Mouse (Mus musculus): Measurements from ENCODE around the gene B4gat1. TPM values are rescaled to one million over a fixed set of nuclear protein-coding genes. Genes with fewer than 3 reads are reported as not detected.
A peak's percentile ranks its signal among the peaks of the same experiment; 100 is the strongest.
"Not testable (repeated sequence)": the region's sequence is repeated elsewhere in the genome, so short reads cannot be mapped to it uniquely, and the experiment has no call there.

B4gat1 gene
- polyA plus RNA-seq, 1 experiment from 2014 or later, result 78.8 TPM

GRCm38 (mm10) chr19:5082005-5082404 is 43.4 kb downstream of the B4gat1 start:
- WGBS, result 71% methylated on average over 18 of the region's 18 CpGs
- Histone ChIP-seq H3K36me3 (replicated peaks) (no peaks in the 10 kb centered on the region), H3K9ac (no peak overlapping the region), H3K4me3 (no peak overlapping the region), H3K4me1 (peaks cover 19% of the 10 kb centered on the region), H3K4me2 (no peak overlapping the region), H3K27ac (no peak overlapping the region), H3K9me3 (no peaks in the 10 kb centered on the region), H3K27me3 (replicated peaks) (peaks cover 67% of the 10 kb centered on the region)
- ATAC-seq (replicated peaks), result no peak

- Histone ChIP-seq H3K4me3 (no peak overlapping the region), H3K4me2 (no peak overlapping the region), H3K9ac (no peak overlapping the region), H3K27ac (no peak overlapping the region), H3K9me3 (no peaks in the 10 kb centered on the region), H3K27me3 (replicated peaks) (peaks cover 67% of the 10 kb centered on the region), H3K4me1 (peaks cover 24% of the 10 kb centered on the region), H3K36me3 (replicated peaks) (no peaks in the 10 kb centered on the region)
- ATAC-seq (replicated peaks), result no peak
- 75% methylated on average over 24 of the region's 24 CpGs for WGBS
Observed at GRCm38 (mm10) chr19:5082596-5082995, 44.0 kb downstream of the B4gat1 start.

- Histone ChIP-seq H3K9ac (peak overlapping the region; percentile 69), H3K27ac (no peak overlapping the region), H3K4me2 (peak overlapping the region; percentile 82), H3K9me3 (no peaks in the 10 kb centered on the region), H3K4me3 (peak overlapping the region; percentile 68), H3K36me3 (replicated peaks) (no peaks in the 10 kb centered on the region), H3K27me3 (replicated peaks) (peaks cover 67% of the 10 kb centered on the region), H3K4me1 (peaks cover 31% of the 10 kb centered on the region)
- WGBS, result 71% methylated on average over 3 of the region's 3 CpGs
- ATAC-seq (replicated peaks), result no peak
Observed at GRCm38 (mm10) chr19:5083961-5084833, 45.6 kb downstream of the B4gat1 start.

- Histone ChIP-seq H3K4me2 (peak overlapping the region; percentile 82), H3K4me3 (peak overlapping the region; percentile 68), H3K27ac (no peak overlapping the region), H3K36me3 (replicated peaks) (0 out of 2 replicates have a peak, but pooled peaks cover 1% of the 10 kb centered on the region), H3K9me3 (no peaks in the 10 kb centered on the region), H3K27me3 (replicated peaks) (peaks cover 64% of the 10 kb centered on the region), H3K4me1 (peaks cover 37% of the 10 kb centered on the region), H3K9ac (peak overlapping the region; percentile 69)
- WGBS, result 2% methylated on average over 15 of the region's 15 CpGs
- no peak for ATAC-seq (replicated peaks)
Observed at GRCm38 (mm10) chr19:5084834-5085144, 46.2 kb downstream of the B4gat1 start.

GRCm38 (mm10) chr19:5085145-5085863 is 46.7 kb downstream of the B4gat1 start, which contains the start of gene Tmem151a:
Gene Tmem151a, minus strand, starts transcription at chr19:5085531.
- no peak within 1 kb of the TSS for H3K27ac ChIP-seq
- no peak for ATAC-seq (replicated peaks)
- 0 out of 2 replicates have a peak, but pooled peaks cover 3% of the 10 kb centered on the region for H3K36me3 ChIP-seq (replicated peaks)
- H3K9me3 ChIP-seq, result no peaks in the 10 kb centered on the region
- peaks cover 37% of the 10 kb centered on the region for H3K4me1 ChIP-seq
- peak within 1 kb of the TSS; percentile 68 for H3K4me3 ChIP-seq
- peaks cover 59% of the 10 kb centered on the region for H3K27me3 ChIP-seq (replicated peaks)
- peak within 1 kb of the TSS; percentile 69 for H3K9ac ChIP-seq
- WGBS, result under 1% methylated on average over 69 of the region's 69 CpGs
- H3K4me2 ChIP-seq, result peak within 1 kb of the TSS; percentile 82

GRCm38 (mm10) chr19:5086533-5086932 is 47.9 kb downstream of the B4gat1 start:
- not testable (repeated sequence) for H3K9me3 ChIP-seq; H3K9ac ChIP-seq; H3K27ac ChIP-seq; H3K4me2 ChIP-seq; ATAC-seq (replicated peaks); H3K36me3 ChIP-seq (replicated peaks); H3K4me3 ChIP-seq
- H3K4me1 ChIP-seq, result peaks cover 37% of the 10 kb centered on the region
- peaks cover 46% of the 10 kb centered on the region for H3K27me3 ChIP-seq (replicated peaks)
- WGBS, result 56% methylated on average over 4 of the region's 4 CpGs

- peaks cover 31% of the 10 kb centered on the region for H3K27me3 ChIP-seq (replicated peaks)
- no peaks in the 10 kb centered on the region for H3K9me3 ChIP-seq
- ATAC-seq (replicated peaks), result peak; percentile 94
- H3K4me3 ChIP-seq, result peak within 1 kb of the TSS; percentile 71
- H3K27ac ChIP-seq, result peak within 1 kb of the TSS; percentile 86
- H3K9ac ChIP-seq, result peak within 1 kb of the TSS; percentile 54
- H3K36me3 ChIP-seq (replicated peaks), result peaks cover 14% of the 10 kb centered on the region
- peak within 1 kb of the TSS; percentile 77 for H3K4me2 ChIP-seq
- under 1% methylated on average over 58 of the region's 58 CpGs for WGBS
- peaks cover 43% of the 10 kb centered on the region for H3K4me1 ChIP-seq
Observed at GRCm38 (mm10) chr19:5087884-5088728, 49.5 kb downstream of the B4gat1 start, which contains the start of gene Yif1a. Gene Yif1a, plus strand, starts transcription at chr19:5088538.

GRCm38 (mm10) chr19:5089324-5089723 is 50.7 kb downstream of the B4gat1 start:
- Histone ChIP-seq H3K9me3 (no peaks in the 10 kb centered on the region), H3K4me3 (peak overlapping the region; percentile 71), H3K27ac (no peak overlapping the region), H3K4me1 (peaks cover 51% of the 10 kb centered on the region), H3K9ac (peak overlapping the region; percentile 54), H3K27me3 (replicated peaks) (peaks cover 18% of the 10 kb centered on the region), H3K36me3 (replicated peaks) (peaks cover 14% of the 10 kb centered on the region), H3K4me2 (peak overlapping the region; percentile 65)
- WGBS, result 87% methylated on average over 4 of the region's 4 CpGs
- ATAC-seq (replicated peaks), result no peak

Other genes with a start within 250 kb of the B4gat1 start
- 98.0 and 98.6 TPM in 2 replicates for gene Rbm4, start 244.9 kb upstream of the B4gat1 start, polyA plus RNA-seq (2015; fragmentation: Nextera tagmentation; extraction: Ambion mirVana)
- gene Gm21992, start 227.2 kb upstream of the B4gat1 start, polyA plus RNA-seq (2015; fragmentation: Nextera tagmentation; extraction: Ambion mirVana), result 17.0 and 19.5 TPM in 2 replicates
- 69.3 and 72.8 TPM in 2 replicates for gene Rbm14, start 227.2 kb upstream of the B4gat1 start, polyA plus RNA-seq (2015; fragmentation: Nextera tagmentation; extraction: Ambion mirVana)
- gene Ccs, start 199.5 kb upstream of the B4gat1 start, polyA plus RNA-seq (2015; fragmentation: Nextera tagmentation; extraction: Ambion mirVana), result 43.9 and 44.1 TPM in 2 replicates
- 0.74 and 0.83 TPM in 2 replicates for gene Ccdc87, start 199.5 kb upstream of the B4gat1 start, polyA plus RNA-seq (2015; fragmentation: Nextera tagmentation; extraction: Ambion mirVana)
- gene Ctsf, start 183.7 kb upstream of the B4gat1 start, polyA plus RNA-seq (2015; fragmentation: Nextera tagmentation; extraction: Ambion mirVana), result 83.0 and 84.3 TPM in 2 replicates
- 2.2 and 2.7 TPM in 2 replicates for gene Actn3, start 160.9 kb upstream of the B4gat1 start, polyA plus RNA-seq (2015; fragmentation: Nextera tagmentation; extraction: Ambion mirVana)
- 26.1 and 28.8 TPM in 2 replicates for gene Zdhhc24, start 160.2 kb upstream of the B4gat1 start, polyA plus RNA-seq (2015; fragmentation: Nextera tagmentation; extraction: Ambion mirVana)
- 11.7 and 12.1 TPM in 2 replicates for gene Bbs1, start 132.2 kb upstream of the B4gat1 start, polyA plus RNA-seq (2015; fragmentation: Nextera tagmentation; extraction: Ambion mirVana)
- 125 TPM in 2 replicates for gene Dpp3, start 110.5 kb upstream of the B4gat1 start, polyA plus RNA-seq (2015; fragmentation: Nextera tagmentation; extraction: Ambion mirVana)
- 14.0 and 14.5 TPM in 2 replicates for gene Peli3, start 95.7 kb upstream of the B4gat1 start, polyA plus RNA-seq (2015; fragmentation: Nextera tagmentation; extraction: Ambion mirVana)
- gene Mrpl11, start 76.7 kb upstream of the B4gat1 start, polyA plus RNA-seq (2015; fragmentation: Nextera tagmentation; extraction: Ambion mirVana), result 91.7 and 96.4 TPM in 2 replicates
- gene Npas4, start 48.5 kb upstream of the B4gat1 start, polyA plus RNA-seq (2015; fragmentation: Nextera tagmentation; extraction: Ambion mirVana), result 0.49 and 0.67 TPM in 2 replicates
- 12.2 and 13.6 TPM in 2 replicates for gene Slc29a2, start 15.0 kb upstream of the B4gat1 start, polyA plus RNA-seq (2015; fragmentation: Nextera tagmentation; extraction: Ambion mirVana)
- 3.6 and 4.2 TPM in 2 replicates for gene AC124502.3, start 65 bp downstream of the B4gat1 start, polyA plus RNA-seq (2015; fragmentation: Nextera tagmentation; extraction: Ambion mirVana)
- gene Brms1, start 2.5 kb downstream of the B4gat1 start, polyA plus RNA-seq (2015; fragmentation: Nextera tagmentation; extraction: Ambion mirVana), result 40.0 and 44.4 TPM in 2 replicates
- gene Rin1, start 11.7 kb downstream of the B4gat1 start, polyA plus RNA-seq (2015; fragmentation: Nextera tagmentation; extraction: Ambion mirVana), result 0.91 and 1.6 TPM in 2 replicates
- gene Cd248, start 29.3 kb downstream of the B4gat1 start, polyA plus RNA-seq (2015; fragmentation: Nextera tagmentation; extraction: Ambion mirVana), result 19.7 and 24.2 TPM in 2 replicates
- 20.3 and 21.2 TPM in 2 replicates for gene Tmem151a, start 46.7 kb downstream of the B4gat1 start, polyA plus RNA-seq (2015; fragmentation: Nextera tagmentation; extraction: Ambion mirVana)
- gene Yif1a, start 49.7 kb downstream of the B4gat1 start, polyA plus RNA-seq (2015; fragmentation: Nextera tagmentation; extraction: Ambion mirVana), result 43.4 and 55.8 TPM in 2 replicates
- 480 and 492 TPM in 2 replicates for gene Cnih2, start 59.7 kb downstream of the B4gat1 start, polyA plus RNA-seq (2015; fragmentation: Nextera tagmentation; extraction: Ambion mirVana)
- 216 and 233 TPM in 2 replicates for gene Rab1b, start 68.2 kb downstream of the B4gat1 start, polyA plus RNA-seq (2015; fragmentation: Nextera tagmentation; extraction: Ambion mirVana)
- 76.8 and 78.4 TPM in 2 replicates for gene Klc2, start 79.7 kb downstream of the B4gat1 start, polyA plus RNA-seq (2015; fragmentation: Nextera tagmentation; extraction: Ambion mirVana)
- gene Pacs1, start 234.3 kb downstream of the B4gat1 start, polyA plus RNA-seq (2015; fragmentation: Nextera tagmentation; extraction: Ambion mirVana), result 55.3 and 55.7 TPM in 2 replicates